Mouse (Mus musculus) liver, embryonic 14.5 days (tissue): ENCODE results near the gene Bcl2l1. TPM values are rescaled to one million over a fixed set of nuclear protein-coding genes. Genes with fewer than 3 reads are reported as not detected.

ENCODE experiments used
- ATAC-seq: fragments of 200-750 bp; cut with Nextera tagmentation; 2 replicates; pipeline ENCODE4 v1.8.0; 2017; ENCODE audit warnings: moderate number of reproducible peaks, mild to moderate bottlenecking, moderate library complexity; ENCODE audit not compliant: insufficient read depth
- DNase-seq, 3 experiments: peaks; one replicate each; pipeline ENCODE4 v3.0.0-alpha.2; 2012 to 2013; ENCODE audit warnings: low read depth in 3 of 3, low spot score in 3 of 3
- H3K27ac ChIP-seq: fragments of 300-500 bp; sonication (generic); 2 replicates; pipeline ENCODE4 v1.5.1; 2014; ENCODE audit warnings: moderate library complexity, mild to moderate bottlenecking, control low read depth, inconsistent platforms
- H3K27me3 ChIP-seq: fragments of 300-500 bp; sonication (generic); 2 replicates; pipeline ENCODE4 v1.6.1; 2014; ENCODE audit warnings: mild to moderate bottlenecking, low read length, moderate library complexity; ENCODE audit not compliant: control insufficient read depth, insufficient read depth
- H3K36me3 ChIP-seq: fragments of 300-500 bp; sonication (generic); replicated peaks from 2 replicates; pipeline ENCODE4 v1.6.1; 2014; ENCODE audit warnings: low read depth; ENCODE audit not compliant: control insufficient read depth, insufficient read depth
- H3K4me1 ChIP-seq, 2 experiments: fragments of 200-500 bp in 1 of 2; fragments of 300-500 bp in 1 of 2; sonication (generic) in 1 of 2; replicated peaks; 2 replicates each; pipeline ENCODE4 v1.6.1; 2012 to 2014; ENCODE audit warnings: antibody characterized with exemption in 1 of 2, inconsistent platforms in 1 of 2, low read length in 1 of 2; ENCODE audit not compliant: control insufficient read depth in 2 of 2, insufficient read depth in 2 of 2
- H3K4me2 ChIP-seq: fragments of 300-500 bp; sonication (generic); 2 replicates; pipeline ENCODE4 v1.6.1; 2014; ENCODE audit warnings: low read depth, mild to moderate bottlenecking, control low read depth, moderate library complexity
- H3K4me3 ChIP-seq, 2 experiments: fragments of 200-500 bp in 1 of 2; fragments of 300-500 bp in 1 of 2; sonication (generic) in 1 of 2; 2 replicates each; pipeline ENCODE4 v1.5.1; 2012 to 2014; ENCODE audit warnings: low read depth in 2 of 2, low read length in 2 of 2, mild to moderate bottlenecking in 2 of 2, control low read depth in 1 of 2, inconsistent platforms in 1 of 2, moderate library complexity in 1 of 2; ENCODE audit not compliant: insufficient read depth in 1 of 2
- H3K9ac ChIP-seq: fragments of 300-500 bp; sonication (generic); replicated peaks from 2 replicates; pipeline ENCODE4 v1.6.1; 2014; ENCODE audit warnings: mild to moderate bottlenecking, control low read depth, moderate library complexity
- H3K9me3 ChIP-seq: fragments of 300-500 bp; sonication (generic); 2 replicates; pipeline ENCODE4 v1.6.1; 2016; ENCODE audit warnings: low read length, mixed read lengths; ENCODE audit not compliant: control insufficient read depth
- CTCF ChIP-seq: IDR thresholded peaks from 2 replicates; pipeline ENCODE4 v1.5.1; 2016; ENCODE audit warnings: antibody characterized with exemption, low read depth, control low read depth
- EP300 ChIP-seq: IDR thresholded peaks from 2 replicates; pipeline ENCODE4 v1.6.1; 2016; ENCODE audit warnings: antibody characterized with exemption, low read depth
- WGBS: fragments of 180-500 bp; shearing (Covaris S2); extraction: QIAGEN DNeasy Blood & Tissue Kit; methylation state at CpG from one replicate; pipeline ENCODE4 v1.1.7; 2014; ENCODE audit not compliant: insufficient replicate concordance; 5-methylcytosine and 5-hydroxymethylcytosine counted together
- polyA plus RNA-seq, 2 experiments: library from polyadenylated mRNA; depleted of rRNA in 1 of 2; stranded (reverse) in 1 of 2; unstranded in 1 of 2; fragments of >200 nt; fragmentation: Nextera tagmentation in 1 of 2; extraction: Ambion mirVana in 1 of 2; gene quantifications; 2 replicates each; pipeline versions ENCODE4 v1.2.1 to v1.2.3; 2012 to 2014

The Bcl2l1 gene
- polyA plus RNA-seq, 2 experiments: 72.2 to 172 TPM

GRCm38 (mm10) chr2:152810158-152810941, 21.2 kb downstream of the Bcl2l1 start:
- Histone ChIP-seq H3K27ac (peak overlapping the region; percentile 100), H3K4me1 (peaks cover 86 to 92% of the 10 kb centered on the region in 2 experiments), H3K9me3 (no peaks in the 10 kb centered on the region), H3K9ac (peak overlapping the region; percentile 52), H3K36me3 (peaks cover 23% of the 10 kb centered on the region), H3K4me3 (peak overlapping the region in 1 of 2 experiments; percentile 15; a peak in 2 of 4 replicates), H3K27me3 (no peaks in the 10 kb centered on the region), H3K4me2 (peak overlapping the region; percentile 65)
- TF ChIP-seq CTCF (no peak), EP300 (no peak)
- ATAC-seq (no peak), DNase-seq (no peak)
- WGBS: 60% methylated on average over 5 of the region's 5 CpGs

- peak overlapping the region; percentile 37 for H3K9ac ChIP-seq
- no peaks in the 10 kb centered on the region for H3K9me3 ChIP-seq
- H3K36me3 ChIP-seq: peaks cover 27% of the 10 kb centered on the region
- H3K4me1 ChIP-seq: peaks cover 86 to 93% of the 10 kb centered on the region in 2 experiments
- WGBS: 61% methylated on average over 3 of the region's 3 CpGs
- H3K27me3 ChIP-seq: no peaks in the 10 kb centered on the region
- DNase-seq (no peak), ATAC-seq (no peak)
- H3K27ac ChIP-seq: peak overlapping the region; percentile 78
- no peak overlapping the region for H3K4me3 ChIP-seq
- H3K4me2 ChIP-seq: peak overlapping the region; percentile 43
- no peak for TF ChIP-seq EP300
- TF ChIP-seq CTCF: no peak
These were observed 23.4 kb downstream of the Bcl2l1 start for GRCm38 (mm10) chr2:152808178-152808577.

GRCm38 (mm10) chr2:152806037-152806436, 25.5 kb downstream of the Bcl2l1 start:
- peak overlapping the region; percentile 72 for H3K27ac ChIP-seq
- WGBS: 48% methylated on average over 2 of the region's 2 CpGs

GRCm38 (mm10) chr2:152805111-152805490, 26.4 kb downstream of the Bcl2l1 start:
- peaks cover 71 to 78% of the 10 kb centered on the region in 2 experiments for H3K4me1 ChIP-seq
- 62% methylated on average over 5 of the region's 5 CpGs for WGBS
- no peaks in the 10 kb centered on the region for H3K9me3 ChIP-seq
- no peak overlapping the region for H3K4me3 ChIP-seq
- peak overlapping the region; percentile 33 for H3K4me2 ChIP-seq
- TF ChIP-seq CTCF (no peak), EP300 (no peak)
- no peak for ATAC-seq
- DNase-seq: no peak
- peak overlapping the region; percentile 47 for H3K9ac ChIP-seq
- H3K27ac ChIP-seq: peak overlapping the region; percentile 72
- H3K36me3 ChIP-seq: peaks cover 26% of the 10 kb centered on the region
- H3K27me3 ChIP-seq: no peaks in the 10 kb centered on the region

More at GRCm38 (mm10) chr2:152806037-152806436, 25.5 kb downstream of the Bcl2l1 start:
- DNase-seq (no peak), ATAC-seq (no peak)
- TF ChIP-seq CTCF (no peak), EP300 (no peak)
- Histone ChIP-seq H3K27me3 (no peaks in the 10 kb centered on the region), H3K4me3 (no peak overlapping the region), H3K36me3 (peaks cover 27% of the 10 kb centered on the region), H3K9ac (no peak overlapping the region; the same call in 1 of the 2 replicates), H3K4me1 (peaks cover 77 to 84% of the 10 kb centered on the region in 2 experiments), H3K4me2 (no peak overlapping the region; the same call in 1 of the 2 replicates), H3K9me3 (no peaks in the 10 kb centered on the region)

GRCm38 (mm10) chr2:152804408-152805110, 27.0 kb downstream of the Bcl2l1 start:
- H3K4me3 ChIP-seq: peak overlapping the region in 1 of 2 experiments; percentile 1; a peak in 1 of 4 replicates
- H3K36me3 ChIP-seq: peaks cover 21% of the 10 kb centered on the region
- 13% methylated on average over 6 of the region's 6 CpGs for WGBS
- peak; percentile 72 for ATAC-seq
- TF ChIP-seq EP300: 0 out of 2 replicates have a peak, but pooled peaks have one; percentile 29
- TF ChIP-seq CTCF: no peak
- H3K27ac ChIP-seq: peak overlapping the region; percentile 72
- H3K4me2 ChIP-seq: peak overlapping the region; percentile 33
- DNase-seq: no peak
- no peaks in the 10 kb centered on the region for H3K9me3 ChIP-seq
- peaks cover 66 to 73% of the 10 kb centered on the region in 2 experiments for H3K4me1 ChIP-seq
- H3K9ac ChIP-seq: peak overlapping the region; percentile 47
- H3K27me3 ChIP-seq: no peaks in the 10 kb centered on the region
